Mouse (Mus musculus): ENCODE measurements around the gene Gpatch2. TPM values are rescaled to one million over a fixed set of nuclear protein-coding genes. Genes with fewer than 3 reads are reported as not detected.

The Gpatch2 gene
- polyA plus RNA-seq, 1 experiment from 2014 or later, result 29.1 TPM

- no peak for ATAC-seq (ENCODE audit: insufficient number of reproducible peaks, insufficient read depth, low FRiP score, low TSS enrichment, low read depth)
- Histone ChIP-seq H3K4me2 (no peak overlapping the region), H3K4me1 (replicated peaks) (no peaks in the 10 kb centered on the region), H3K36me3 (0 out of 2 replicates have a peak, but pooled peaks cover 11% of the 10 kb centered on the region), H3K9ac (replicated peaks) (no peak overlapping the region), H3K27ac (no peak overlapping the region), H3K27me3 (no peaks in the 10 kb centered on the region), H3K9me3 (no peaks in the 10 kb centered on the region), H3K4me3 (replicated peaks) (no peak overlapping the region)
- 88% methylated on average over 2 of the region's 2 CpGs for WGBS
Observed at GRCm38 (mm10) chr1:187308523-187308922, 93.2 kb downstream of the Gpatch2 start.

- H3K36me3 ChIP-seq, result 0 out of 2 replicates have a peak, but pooled peaks cover 8% of the 10 kb centered on the region
- ATAC-seq (ENCODE audit: insufficient number of reproducible peaks, insufficient read depth, low FRiP score, low TSS enrichment, low read depth), result no peak
- no peak overlapping the region for H3K4me3 ChIP-seq (replicated peaks)
- no peaks in the 10 kb centered on the region for H3K4me1 ChIP-seq (replicated peaks)
- WGBS, result 93% methylated on average over 6 of the region's 6 CpGs
- H3K27me3 ChIP-seq, result no peaks in the 10 kb centered on the region
- H3K27ac ChIP-seq, result no peak overlapping the region
- no peak overlapping the region for H3K4me2 ChIP-seq
- no peak overlapping the region for H3K9ac ChIP-seq (replicated peaks)
- H3K9me3 ChIP-seq, result no peaks in the 10 kb centered on the region
Observed at GRCm38 (mm10) chr1:187311122-187311521, 95.8 kb downstream of the Gpatch2 start.

GRCm38 (mm10) chr1:187313323-187313722 lies 98.0 kb downstream of the Gpatch2 start:
- 68% methylated on average over 1 of the region's 1 CpGs for WGBS
- Histone ChIP-seq H3K4me2 (no peak overlapping the region), H3K27ac (no peak overlapping the region), H3K27me3 (no peaks in the 10 kb centered on the region), H3K4me3 (replicated peaks) (no peak overlapping the region), H3K36me3 (no peaks in the 10 kb centered on the region), H3K4me1 (replicated peaks) (no peaks in the 10 kb centered on the region), H3K9me3 (no peaks in the 10 kb centered on the region), H3K9ac (replicated peaks) (no peak overlapping the region)
- no peak for ATAC-seq (ENCODE audit: insufficient number of reproducible peaks, insufficient read depth, low FRiP score, low TSS enrichment, low read depth)

- no peak for ATAC-seq (ENCODE audit: insufficient number of reproducible peaks, insufficient read depth, low FRiP score, low TSS enrichment, low read depth)
- no peaks in the 10 kb centered on the region for H3K36me3 ChIP-seq
- no peaks in the 10 kb centered on the region for H3K4me1 ChIP-seq (replicated peaks)
- H3K9ac ChIP-seq (replicated peaks), result no peak overlapping the region
- 74% methylated on average over 5 of the region's 5 CpGs for WGBS
- no peak overlapping the region for H3K4me3 ChIP-seq (replicated peaks)
- H3K9me3 ChIP-seq, result no peaks in the 10 kb centered on the region
- no peak overlapping the region for H3K27ac ChIP-seq
- no peaks in the 10 kb centered on the region for H3K27me3 ChIP-seq
- H3K4me2 ChIP-seq, result no peak overlapping the region
Observed at GRCm38 (mm10) chr1:187313763-187314162, 98.5 kb downstream of the Gpatch2 start.

- Histone ChIP-seq H3K27ac (no peak overlapping the region), H3K4me2 (no peak overlapping the region), H3K36me3 (0 out of 2 replicates have a peak, but pooled peaks cover 7% of the 10 kb centered on the region), H3K9me3 (no peaks in the 10 kb centered on the region), H3K4me1 (replicated peaks) (no peaks in the 10 kb centered on the region), H3K9ac (replicated peaks) (no peak overlapping the region), H3K27me3 (no peaks in the 10 kb centered on the region), H3K4me3 (replicated peaks) (no peak overlapping the region)
- ATAC-seq (ENCODE audit: insufficient number of reproducible peaks, insufficient read depth, low FRiP score, low TSS enrichment, low read depth), result no peak
Observed at GRCm38 (mm10) chr1:187314516-187314915, 99.2 kb downstream of the Gpatch2 start.

- no peaks in the 10 kb centered on the region for H3K4me1 ChIP-seq (replicated peaks)
- H3K9me3 ChIP-seq, result no peaks in the 10 kb centered on the region
- no peak overlapping the region for H3K4me3 ChIP-seq (replicated peaks)
- no peak overlapping the region for H3K9ac ChIP-seq (replicated peaks)
- no peak for ATAC-seq (ENCODE audit: insufficient number of reproducible peaks, insufficient read depth, low FRiP score, low TSS enrichment, low read depth)
- no peak overlapping the region for H3K4me2 ChIP-seq
- no peak overlapping the region for H3K27ac ChIP-seq
- 87% methylated on average over 2 of the region's 2 CpGs for WGBS
- 0 out of 2 replicates have a peak, but pooled peaks cover 9% of the 10 kb centered on the region for H3K36me3 ChIP-seq
- H3K27me3 ChIP-seq, result no peaks in the 10 kb centered on the region
Observed at GRCm38 (mm10) chr1:187315821-187316220, 100.5 kb downstream of the Gpatch2 start.

GRCm38 (mm10) chr1:187316555-187316954 lies 101.2 kb downstream of the Gpatch2 start:
- Histone ChIP-seq H3K27me3 (no peaks in the 10 kb centered on the region), H3K4me1 (replicated peaks) (no peaks in the 10 kb centered on the region), H3K27ac (no peak overlapping the region), H3K9me3 (no peaks in the 10 kb centered on the region), H3K4me2 (no peak overlapping the region), H3K9ac (replicated peaks) (no peak overlapping the region), H3K4me3 (replicated peaks) (no peak overlapping the region), H3K36me3 (0 out of 2 replicates have a peak, but pooled peaks cover 9% of the 10 kb centered on the region)
- 81% methylated on average over 8 of the region's 8 CpGs for WGBS
- ATAC-seq (ENCODE audit: insufficient number of reproducible peaks, insufficient read depth, low FRiP score, low TSS enrichment, low read depth), result no peak

GRCm38 (mm10) chr1:187321814-187322213 lies 106.5 kb downstream of the Gpatch2 start:
- no peaks in the 10 kb centered on the region for H3K4me1 ChIP-seq (replicated peaks)
- H3K9me3 ChIP-seq, result no peaks in the 10 kb centered on the region
- H3K4me2 ChIP-seq, result no peak overlapping the region
- H3K27me3 ChIP-seq, result no peaks in the 10 kb centered on the region
- no peak for ATAC-seq (ENCODE audit: insufficient number of reproducible peaks, insufficient read depth, low FRiP score, low TSS enrichment, low read depth)
- no peak overlapping the region for H3K4me3 ChIP-seq (replicated peaks)
- H3K9ac ChIP-seq (replicated peaks), result no peak overlapping the region
- no peak overlapping the region for H3K27ac ChIP-seq
- WGBS, result 90% methylated on average over 3 of the region's 3 CpGs
- H3K36me3 ChIP-seq, result peaks cover 19% of the 10 kb centered on the region; the same call in 1 of the 2 replicates

GRCm38 (mm10) chr1:187322505-187323208 lies 107.3 kb downstream of the Gpatch2 start:
- H3K27me3 ChIP-seq, result no peaks in the 10 kb centered on the region
- 70% methylated on average over 8 of the region's 8 CpGs for WGBS
- H3K4me3 ChIP-seq (replicated peaks), result no peak overlapping the region

GRCm38 (mm10) chr1:187323209-187323589 lies 107.9 kb downstream of the Gpatch2 start:
- H3K4me2 ChIP-seq, result no peak overlapping the region
- no peak overlapping the region for H3K4me3 ChIP-seq (replicated peaks)
- H3K27me3 ChIP-seq, result no peaks in the 10 kb centered on the region
- ATAC-seq (ENCODE audit: insufficient number of reproducible peaks, insufficient read depth, low FRiP score, low TSS enrichment, low read depth), result no peak
- peaks cover 19% of the 10 kb centered on the region; the same call in 1 of the 2 replicates for H3K36me3 ChIP-seq
- no peaks in the 10 kb centered on the region for H3K9me3 ChIP-seq
- no peak overlapping the region for H3K9ac ChIP-seq (replicated peaks)
- H3K4me1 ChIP-seq (replicated peaks), result no peaks in the 10 kb centered on the region
- no peak overlapping the region for H3K27ac ChIP-seq
- 96% methylated on average over 1 of the region's 1 CpGs for WGBS

More at GRCm38 (mm10) chr1:187322505-187323208, 107.3 kb downstream of the Gpatch2 start:
- Histone ChIP-seq H3K27ac (no peak overlapping the region), H3K9ac (replicated peaks) (no peak overlapping the region), H3K36me3 (peaks cover 19% of the 10 kb centered on the region; the same call in 1 of the 2 replicates), H3K4me1 (replicated peaks) (no peaks in the 10 kb centered on the region), H3K9me3 (no peaks in the 10 kb centered on the region), H3K4me2 (no peak overlapping the region)
- no peak for ATAC-seq (ENCODE audit: insufficient number of reproducible peaks, insufficient read depth, low FRiP score, low TSS enrichment, low read depth)

- no peak overlapping the region for H3K27ac ChIP-seq
- no peak for ATAC-seq (ENCODE audit: insufficient number of reproducible peaks, insufficient read depth, low FRiP score, low TSS enrichment, low read depth)
- H3K9ac ChIP-seq (replicated peaks), result no peak overlapping the region
- H3K27me3 ChIP-seq, result no peaks in the 10 kb centered on the region
- no peaks in the 10 kb centered on the region for H3K9me3 ChIP-seq
- H3K4me1 ChIP-seq (replicated peaks), result no peaks in the 10 kb centered on the region
- no peak overlapping the region for H3K4me2 ChIP-seq
- peaks cover 15% of the 10 kb centered on the region; the same call in 1 of the 2 replicates for H3K36me3 ChIP-seq
- WGBS, result 35% methylated on average over 2 of the region's 2 CpGs
- no peak overlapping the region for H3K4me3 ChIP-seq (replicated peaks)
Observed at GRCm38 (mm10) chr1:187342551-187342950, 127.2 kb downstream of the Gpatch2 start.

- Histone ChIP-seq H3K4me1 (replicated peaks) (0 out of 2 replicates have a peak, but pooled peaks cover 2% of the 10 kb centered on the region), H3K4me2 (no peak overlapping the region), H3K9ac (replicated peaks) (no peak overlapping the region), H3K27me3 (no peaks in the 10 kb centered on the region), H3K36me3 (peaks cover 30% of the 10 kb centered on the region), H3K4me3 (replicated peaks) (no peak overlapping the region), H3K9me3 (no peaks in the 10 kb centered on the region), H3K27ac (no peak overlapping the region)
- no peak for ATAC-seq (ENCODE audit: insufficient number of reproducible peaks, insufficient read depth, low FRiP score, low TSS enrichment, low read depth)
- 81% methylated on average over 5 of the region's 5 CpGs for WGBS
Observed at GRCm38 (mm10) chr1:187345156-187345555, 129.8 kb downstream of the Gpatch2 start.

Measured in limb, embryonic 12.5 days (tissue).